Mouse (Mus musculus): Measurements from ENCODE around the gene Map2.

The Map2 gene

GRCm38 (mm10) chr1:66395826-66396225 lies 220.8 kb downstream of the Map2 start:
- no peak for DNase-seq

GRCm38 (mm10) chr1:66401902-66402301 lies 226.8 kb downstream of the Map2 start:
- no peak for DNase-seq

- DNase-seq, result no peak
Observed at GRCm38 (mm10) chr1:66407270-66407967, 232.3 kb downstream of the Map2 start.

- DNase-seq, result no peak
Observed at GRCm38 (mm10) chr1:66418360-66418759, 243.3 kb downstream of the Map2 start.

GRCm38 (mm10) chr1:66426073-66426472 lies 251.0 kb downstream of the Map2 start:
- DNase-seq, result no peak

GRCm38 (mm10) chr1:66430962-66431361 lies 255.9 kb downstream of the Map2 start:
- no peak for DNase-seq

- DNase-seq, result no peak
Observed at GRCm38 (mm10) chr1:66431472-66431871, 256.4 kb downstream of the Map2 start.

- DNase-seq, result no peak
Observed at GRCm38 (mm10) chr1:66438069-66438468, 263.0 kb downstream of the Map2 start.

GRCm38 (mm10) chr1:66442922-66443321 lies 267.8 kb downstream of the Map2 start:
- DNase-seq, result no peak

GRCm38 (mm10) chr1:66449471-66449870 lies 274.4 kb downstream of the Map2 start:
- DNase-seq, result no peak

- DNase-seq, result no peak
Observed at GRCm38 (mm10) chr1:66456580-66456979, 281.5 kb downstream of the Map2 start.

GRCm38 (mm10) chr1:66457747-66458146 lies 282.7 kb downstream of the Map2 start:
- no peak for DNase-seq

- no peak for DNase-seq
Observed at GRCm38 (mm10) chr1:66459394-66459793, 284.3 kb downstream of the Map2 start.

GRCm38 (mm10) chr1:66460850-66461249 lies 285.8 kb downstream of the Map2 start:
- DNase-seq, result no peak

GRCm38 (mm10) chr1:66467821-66468703 lies 293.0 kb downstream of the Map2 start, which contains the start of gene Unc80:
TSS of gene Unc80 (plus strand) at chr1:66468367.
- no peak for DNase-seq

GRCm38 (mm10) chr1:66468704-66469020 lies 293.6 kb downstream of the Map2 start:
- DNase-seq, result no peak

- DNase-seq, result no peak
Observed at GRCm38 (mm10) chr1:66482751-66483150, 307.7 kb downstream of the Map2 start.

All from B cell, adult 2 months (primary cell).